Mouse (Mus musculus): ENCODE results near the gene Bcar3. TPM values are rescaled to one million over a fixed set of nuclear protein-coding genes. Genes with fewer than 3 reads are reported as not detected.

Gene Bcar3
- total and polyA plus RNA-seq, 2 experiments from 2014 or later, result 6.3 to 23.8 TPM

DNA sequence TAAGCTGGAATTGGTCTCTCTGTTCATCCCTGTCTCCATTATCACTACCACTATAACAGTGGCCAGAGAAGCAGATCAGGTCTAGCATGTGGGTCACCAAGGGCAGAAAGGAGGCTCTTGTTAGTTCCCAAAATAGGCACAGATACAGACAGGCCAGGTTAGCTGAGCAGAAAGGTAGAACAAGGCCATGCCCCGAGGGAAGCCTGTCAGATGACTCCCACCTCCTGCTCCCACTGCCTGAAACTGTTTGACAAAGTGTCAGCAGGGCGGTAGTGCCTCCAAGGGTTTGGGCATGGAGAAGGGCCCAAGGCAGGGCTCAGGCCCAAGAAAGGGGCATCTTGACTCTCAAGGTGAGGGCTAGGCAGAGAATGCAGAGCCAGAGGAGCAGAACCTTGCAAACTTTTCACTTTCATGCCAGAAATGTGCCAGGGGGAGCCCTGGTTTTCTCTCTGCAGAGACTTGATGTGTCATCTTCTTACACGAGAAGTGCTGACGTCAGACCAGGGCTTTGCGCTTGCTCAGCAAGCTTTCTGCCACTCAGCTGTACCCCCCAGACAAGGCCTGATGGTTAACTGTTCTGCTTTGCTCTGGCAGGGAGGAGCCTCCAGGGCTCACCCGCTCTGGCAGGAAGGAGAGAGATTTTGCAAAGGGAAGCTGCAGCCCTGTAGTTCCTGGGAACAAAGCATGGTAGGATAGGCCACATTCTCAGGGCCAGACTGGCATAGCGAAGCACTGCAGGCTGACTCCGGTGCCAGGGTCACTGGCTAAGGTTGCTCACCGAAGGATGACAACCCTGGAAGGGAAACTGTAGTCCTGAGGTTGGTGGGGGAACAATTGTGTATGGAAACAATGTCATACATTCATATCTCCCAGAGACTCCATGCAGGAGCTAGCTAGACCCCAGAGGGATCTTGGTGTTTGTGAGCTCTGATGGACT, 7.3 kb downstream of the Bcar3 start:
- H3K4me3 ChIP-seq (ENCODE audit: low read length), result no peak overlapping the region
- H3K27me3 ChIP-seq (ENCODE audit: insufficient read depth, low read length), result no peaks in the 10 kb centered on the region
- H3K27ac ChIP-seq, result peak overlapping the region; percentile 38; the same call in 1 of the 2 replicates
- peak; percentile 66 for DNase-seq (ENCODE audit: low spot score)
- H3K4me2 ChIP-seq (ENCODE audit: low read depth, low read length), result no peak overlapping the region
- no peaks in the 10 kb centered on the region for H3K9me3 ChIP-seq (ENCODE audit: low read length)
- TF ChIP-seq CTCF (IDR thresholded peaks at IDR 0.05; ENCODE audit: low read depth), result no peak
- H3K36me3 ChIP-seq (ENCODE audit: insufficient read depth, low read length), result no peaks in the 10 kb centered on the region
- no peak overlapping the region for H3K9ac ChIP-seq (replicated peaks; ENCODE audit: low read length)
- no peaks in the 10 kb centered on the region; the same call in 1 of the 2 replicates for H3K4me1 ChIP-seq (ENCODE audit: insufficient read depth, low read length)
- ATAC-seq, result peak; percentile 62
- 52% methylated on average over 9 of the region's 9 CpGs for WGBS

DNA sequence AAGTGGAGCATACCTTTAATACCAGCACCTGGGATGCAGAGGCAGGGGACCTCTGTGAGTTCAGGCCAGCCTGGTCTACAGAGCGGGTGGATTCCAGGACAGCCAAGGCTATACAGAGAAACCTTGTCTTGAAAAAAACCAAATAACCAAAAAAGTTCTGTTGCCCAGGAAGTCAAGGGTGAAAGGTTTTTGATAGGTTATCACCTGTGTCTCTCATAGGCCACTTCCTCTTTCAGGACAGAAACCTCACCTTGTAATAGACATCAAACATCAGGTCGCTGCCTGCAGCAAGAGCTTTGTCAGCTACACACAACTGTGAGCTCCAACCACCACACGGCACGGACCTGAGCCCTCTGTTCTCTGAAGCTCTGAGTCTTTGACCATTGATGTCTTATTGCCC, 10.6 kb downstream of the Bcar3 start:
- Histone ChIP-seq H3K27ac (no peak overlapping the region), H3K9ac (replicated peaks; ENCODE audit: low read length) (no peak overlapping the region), H3K4me2 (ENCODE audit: low read depth, low read length) (no peak overlapping the region), H3K9me3 (ENCODE audit: low read length) (no peaks in the 10 kb centered on the region), H3K4me1 (ENCODE audit: insufficient read depth, low read length) (no peaks in the 10 kb centered on the region; the same call in 1 of the 2 replicates), H3K36me3 (ENCODE audit: insufficient read depth, low read length) (no peaks in the 10 kb centered on the region), H3K27me3 (ENCODE audit: insufficient read depth, low read length) (no peaks in the 10 kb centered on the region), H3K4me3 (ENCODE audit: low read length) (no peak overlapping the region)
- TF ChIP-seq CTCF (IDR thresholded peaks at IDR 0.05; ENCODE audit: low read depth), result no peak
- ATAC-seq (no peak), DNase-seq (ENCODE audit: low spot score) (no peak)
- WGBS, result 90% methylated on average over 4 of the region's 4 CpGs

DNA sequence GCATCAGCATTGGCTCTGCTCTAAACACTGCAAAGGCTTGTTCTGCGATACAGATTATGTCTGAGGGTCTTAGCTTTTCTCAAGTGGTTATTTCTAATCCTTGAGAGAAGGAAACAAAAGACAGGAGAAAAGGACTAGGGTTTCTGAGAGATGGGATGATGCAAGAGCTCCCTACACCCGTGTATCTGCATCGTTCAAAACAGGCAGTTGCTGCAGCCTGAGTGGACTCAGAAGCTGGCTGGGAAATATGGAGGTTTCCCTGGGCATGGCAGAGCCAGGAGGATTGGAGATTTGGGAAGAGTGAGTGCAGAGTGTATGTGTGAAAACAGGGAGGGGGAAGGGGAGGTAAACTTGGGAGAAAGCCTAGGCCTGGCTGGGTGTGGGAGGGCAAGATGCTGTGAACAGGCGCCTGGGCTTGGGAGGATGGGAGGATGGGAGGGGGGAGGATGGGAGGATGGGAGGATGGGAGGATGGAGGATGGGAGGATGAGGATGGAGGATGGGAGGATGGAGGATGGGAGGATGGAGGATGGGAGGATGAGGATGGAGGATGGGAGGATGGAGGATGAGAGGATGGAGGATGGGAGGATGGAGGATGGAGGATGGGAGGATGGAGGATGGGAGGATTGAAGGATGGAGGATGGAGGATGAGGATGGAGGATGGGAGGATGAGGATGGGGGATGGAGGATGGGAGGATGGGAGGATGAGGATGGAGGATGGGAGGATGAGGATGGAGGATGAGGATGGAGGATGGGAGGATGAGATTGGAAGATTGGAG, 14.1 kb downstream of the Bcar3 start:
- no peaks in the 10 kb centered on the region for H3K36me3 ChIP-seq (ENCODE audit: insufficient read depth, low read length)
- DNase-seq (ENCODE audit: low spot score) (no peak), ATAC-seq (peak; percentile 45; the same call in 1 of the 2 replicates)
- H3K4me1 ChIP-seq (ENCODE audit: insufficient read depth, low read length), result no peaks in the 10 kb centered on the region
- H3K9ac ChIP-seq (replicated peaks; ENCODE audit: low read length), result no peak overlapping the region
- H3K27me3 ChIP-seq (ENCODE audit: insufficient read depth, low read length), result no peaks in the 10 kb centered on the region
- TF ChIP-seq CTCF (IDR thresholded peaks at IDR 0.05; ENCODE audit: low read depth), result no peak
- H3K4me2 ChIP-seq (ENCODE audit: low read depth, low read length), result no peak overlapping the region
- no peaks in the 10 kb centered on the region for H3K9me3 ChIP-seq (ENCODE audit: low read length)
- no peak overlapping the region for H3K27ac ChIP-seq
- WGBS, result 60% methylated on average over 4 of the region's 4 CpGs
- no peak overlapping the region for H3K4me3 ChIP-seq (ENCODE audit: low read length)

- no peak for TF ChIP-seq CTCF (IDR thresholded peaks at IDR 0.05; ENCODE audit: low read depth)
- no peak overlapping the region for H3K9ac ChIP-seq (replicated peaks; ENCODE audit: low read length)
- H3K4me3 ChIP-seq (ENCODE audit: low read length), result no peak overlapping the region
- no peak overlapping the region for H3K4me2 ChIP-seq (ENCODE audit: low read depth, low read length)
- ATAC-seq (no peak), DNase-seq (ENCODE audit: low spot score) (no peak)
- H3K27ac ChIP-seq, result no peak overlapping the region
- H3K27me3 ChIP-seq (ENCODE audit: insufficient read depth, low read length), result no peaks in the 10 kb centered on the region
- no peaks in the 10 kb centered on the region for H3K4me1 ChIP-seq (ENCODE audit: insufficient read depth, low read length)
- H3K9me3 ChIP-seq (ENCODE audit: low read length), result no peaks in the 10 kb centered on the region
- 30% methylated on average over 6 of the region's 6 CpGs for WGBS
- no peaks in the 10 kb centered on the region for H3K36me3 ChIP-seq (ENCODE audit: insufficient read depth, low read length)
Measured at GRCm38 (mm10) chr3:122308981-122309380, 15.0 kb downstream of the Bcar3 start.

DNA sequence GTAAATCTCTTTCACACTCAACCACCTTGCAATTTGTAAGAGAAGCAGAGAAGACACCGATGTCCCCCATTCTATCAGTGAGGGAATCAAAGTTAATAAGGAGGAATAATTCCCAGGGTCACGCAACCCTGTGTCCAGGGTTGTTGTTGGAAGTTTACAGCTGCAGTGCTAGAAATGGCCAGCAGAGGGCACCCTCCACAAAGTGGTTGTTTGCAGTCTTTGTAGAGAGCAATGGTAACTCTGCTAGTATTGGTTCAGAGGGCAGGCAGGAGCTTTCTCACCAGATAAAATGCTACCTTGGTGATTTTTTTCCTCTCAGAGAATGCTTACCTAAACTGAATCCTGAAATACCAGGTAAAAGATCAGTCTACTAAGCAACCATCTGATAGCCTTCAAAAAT, 18.1 kb downstream of the Bcar3 start:
- Histone ChIP-seq H3K9me3 (ENCODE audit: low read length) (no peaks in the 10 kb centered on the region), H3K4me2 (ENCODE audit: low read depth, low read length) (no peak overlapping the region), H3K36me3 (ENCODE audit: insufficient read depth, low read length) (no peaks in the 10 kb centered on the region), H3K27me3 (ENCODE audit: insufficient read depth, low read length) (no peaks in the 10 kb centered on the region), H3K4me1 (ENCODE audit: insufficient read depth, low read length) (no peaks in the 10 kb centered on the region), H3K9ac (replicated peaks; ENCODE audit: low read length) (no peak overlapping the region), H3K4me3 (ENCODE audit: low read length) (no peak overlapping the region), H3K27ac (no peak overlapping the region)
- 13% methylated on average over 2 of the region's 2 CpGs for WGBS
- peak; percentile 36; the same call in 1 of the 2 replicates for ATAC-seq
- TF ChIP-seq CTCF (IDR thresholded peaks at IDR 0.05; ENCODE audit: low read depth), result peak; percentile 98
- peak; percentile 87 for DNase-seq (ENCODE audit: low spot score)

GRCm38 (mm10) chr3:122312936-122313629, 19.1 kb downstream of the Bcar3 start:
- Histone ChIP-seq H3K4me2 (ENCODE audit: low read depth, low read length) (no peak overlapping the region), H3K9ac (replicated peaks; ENCODE audit: low read length) (no peak overlapping the region), H3K27ac (no peak overlapping the region), H3K9me3 (ENCODE audit: low read length) (no peaks in the 10 kb centered on the region), H3K36me3 (ENCODE audit: insufficient read depth, low read length) (no peaks in the 10 kb centered on the region), H3K27me3 (ENCODE audit: insufficient read depth, low read length) (no peaks in the 10 kb centered on the region), H3K4me1 (ENCODE audit: insufficient read depth, low read length) (no peaks in the 10 kb centered on the region), H3K4me3 (ENCODE audit: low read length) (no peak overlapping the region)
- DNase-seq (ENCODE audit: low spot score) (no peak), ATAC-seq (no peak)
- WGBS, result 83% methylated on average over 10 of the region's 10 CpGs
- TF ChIP-seq CTCF (IDR thresholded peaks at IDR 0.05; ENCODE audit: low read depth), result no peak

Data from hindbrain, postnatal 0 days (tissue).